Mouse (Mus musculus) neural tube, embryonic 15.5 days (tissue): ENCODE results near the gene Prrt1. TPM values are rescaled to one million over a fixed set of nuclear protein-coding genes. Genes with fewer than 3 reads are reported as not detected.

Experiments
- ATAC-seq: fragments of 200-750 bp; cut with Nextera tagmentation; 2 replicates; pipeline ENCODE4 v1.8.0; 2017; ENCODE audit warnings: mild to moderate bottlenecking, moderate TSS enrichment, moderate library complexity; ENCODE audit not compliant: low FRiP score
- H3K27ac ChIP-seq: fragments of 300-500 bp; sonication (generic); replicated peaks from 2 replicates; pipeline ENCODE4 v1.5.1; 2015; ENCODE audit warnings: mild to moderate bottlenecking, inconsistent platforms
- H3K27me3 ChIP-seq: fragments of 300-500 bp; sonication (generic); replicated peaks from 2 replicates; pipeline ENCODE4 v1.6.1; 2015; ENCODE audit warnings: inconsistent platforms
- H3K36me3 ChIP-seq: fragments of 300-500 bp; sonication (generic); 2 replicates; pipeline ENCODE4 v1.6.1; 2015; ENCODE audit warnings: inconsistent platforms
- H3K4me1 ChIP-seq: fragments of 300-500 bp; sonication (generic); 2 replicates; pipeline ENCODE4 v1.6.1; 2015; ENCODE audit warnings: inconsistent platforms
- H3K4me2 ChIP-seq: fragments of 300-500 bp; sonication (generic); 2 replicates; pipeline ENCODE4 v1.6.1; 2015; ENCODE audit warnings: inconsistent platforms, mild to moderate bottlenecking, moderate library complexity
- H3K4me3 ChIP-seq: fragments of 300-500 bp; sonication (generic); replicated peaks from 2 replicates; pipeline ENCODE4 v1.5.1; 2015; ENCODE audit warnings: mild to moderate bottlenecking, inconsistent platforms
- H3K9ac ChIP-seq: fragments of 300-500 bp; sonication (generic); replicated peaks from 2 replicates; pipeline ENCODE4 v1.6.1; 2015; ENCODE audit warnings: mild to moderate bottlenecking, inconsistent platforms
- H3K9me3 ChIP-seq: fragments of 300-500 bp; sonication (generic); replicated peaks from 2 replicates; pipeline ENCODE4 v1.6.1; 2016; ENCODE audit warnings: inconsistent platforms
- WGBS: fragments of 180-500 bp; shearing (Covaris S2); methylation state at CpG from one replicate; pipeline ENCODE4 v1.1.7; 2015; ENCODE audit warnings: mixed read lengths; 5-methylcytosine and 5-hydroxymethylcytosine counted together
- polyA plus RNA-seq: library from polyadenylated mRNA; unstranded; fragments of >200 nt; fragmentation: Nextera tagmentation; extraction: Ambion mirVana; gene quantifications from 2 replicates; pipeline ENCODE4 v1.2.1, GENCODE M21; 2015

Gene Prrt1
- polyA plus RNA-seq, 1 experiment from 2014 or later: 6.3 TPM

- H3K9me3 ChIP-seq: no peaks in the 10 kb centered on the region
- no peaks in the 10 kb centered on the region for H3K27me3 ChIP-seq
- H3K4me1 ChIP-seq: peaks cover 9% of the 10 kb centered on the region
- no peak for ATAC-seq
- no peak overlapping the region for H3K4me2 ChIP-seq
- no peak overlapping the region for H3K4me3 ChIP-seq
- peaks cover 48% of the 10 kb centered on the region for H3K36me3 ChIP-seq
- no peak overlapping the region for H3K9ac ChIP-seq
- H3K27ac ChIP-seq: no peak overlapping the region
- 74% methylated on average over 8 of the region's 8 CpGs for WGBS
These were observed 8.3 kb upstream of the Prrt1 start for GRCm38 (mm10) chr17:34621006-34621405.

GRCm38 (mm10) chr17:34623161-34623560, 6.2 kb upstream of the Prrt1 start:
- Histone ChIP-seq H3K4me1 (peaks cover 22% of the 10 kb centered on the region), H3K9ac (no peak overlapping the region), H3K27me3 (no peaks in the 10 kb centered on the region), H3K4me3 (no peak overlapping the region), H3K27ac (no peak overlapping the region), H3K9me3 (no peaks in the 10 kb centered on the region), H3K36me3 (peaks cover 33% of the 10 kb centered on the region), H3K4me2 (no peak overlapping the region)
- WGBS: 87% methylated on average over 9 of the region's 9 CpGs
- no peak for ATAC-seq

- H3K9me3 ChIP-seq: no peaks in the 10 kb centered on the region
- H3K4me1 ChIP-seq: peaks cover 40% of the 10 kb centered on the region
- H3K27me3 ChIP-seq: no peaks in the 10 kb centered on the region; the same call in 1 of the 2 replicates
- no peak for ATAC-seq
- no peak overlapping the region for H3K27ac ChIP-seq
- H3K9ac ChIP-seq: no peak overlapping the region
- H3K4me2 ChIP-seq: no peak overlapping the region
- 95% methylated on average over 3 of the region's 3 CpGs for WGBS
- peaks cover 27% of the 10 kb centered on the region for H3K36me3 ChIP-seq
- H3K4me3 ChIP-seq: no peak overlapping the region
These were observed 4.4 kb upstream of the Prrt1 start for GRCm38 (mm10) chr17:34624981-34625380.

GRCm38 (mm10) chr17:34626062-34626772, 3.1 kb upstream of the Prrt1 start:
- H3K9ac ChIP-seq: peak overlapping the region; percentile 70

GRCm38 (mm10) chr17:34626773-34627092, 2.6 kb upstream of the Prrt1 start:
- peak overlapping the region; percentile 78 for H3K4me3 ChIP-seq
- peaks cover 10% of the 10 kb centered on the region; the same call in 1 of the 2 replicates for H3K27me3 ChIP-seq
- peak; percentile 46 for ATAC-seq
- 0% methylated on average over 18 of the region's 18 CpGs for WGBS
- peak overlapping the region; percentile 93 for H3K27ac ChIP-seq
- H3K9ac ChIP-seq: peak overlapping the region; percentile 70
- H3K9me3 ChIP-seq: no peaks in the 10 kb centered on the region
- H3K4me2 ChIP-seq: peak overlapping the region; percentile 90
- peaks cover 57% of the 10 kb centered on the region for H3K4me1 ChIP-seq
- peaks cover 21% of the 10 kb centered on the region for H3K36me3 ChIP-seq

More at GRCm38 (mm10) chr17:34626062-34626772, 3.1 kb upstream of the Prrt1 start:
- Histone ChIP-seq H3K4me2 (peak overlapping the region; percentile 90), H3K4me3 (peak overlapping the region; percentile 78), H3K27ac (peak overlapping the region; percentile 93), H3K4me1 (peaks cover 52% of the 10 kb centered on the region), H3K9me3 (no peaks in the 10 kb centered on the region), H3K36me3 (peaks cover 21% of the 10 kb centered on the region), H3K27me3 (peaks cover 5% of the 10 kb centered on the region; the same call in 1 of the 2 replicates)
- 53% methylated on average over 16 of the region's 16 CpGs for WGBS
- ATAC-seq: no peak

- Histone ChIP-seq H3K27me3 (peaks cover 10% of the 10 kb centered on the region; the same call in 1 of the 2 replicates), H3K27ac (peak overlapping the region; percentile 93), H3K9ac (peak overlapping the region; percentile 70), H3K4me3 (peak overlapping the region; percentile 78), H3K4me1 (peaks cover 63% of the 10 kb centered on the region), H3K9me3 (no peaks in the 10 kb centered on the region), H3K36me3 (peaks cover 17% of the 10 kb centered on the region), H3K4me2 (peak overlapping the region; percentile 90)
- WGBS: under 1% methylated on average over 43 of the region's 45 CpGs
- ATAC-seq: peak; percentile 77
These were observed 2.0 kb upstream of the Prrt1 start for GRCm38 (mm10) chr17:34627093-34627942.

GRCm38 (mm10) chr17:34627943-34628643, 1.2 kb upstream of the Prrt1 start, which contains the start of gene Ppt2:
Gene Ppt2, minus strand, starts transcription at chr17:34628510.
- Histone ChIP-seq H3K9me3 (no peaks in the 10 kb centered on the region), H3K36me3 (peaks cover 9% of the 10 kb centered on the region; the same call in 1 of the 2 replicates), H3K4me1 (peaks cover 69% of the 10 kb centered on the region), H3K4me2 (peak within 1 kb of the TSS; percentile 90), H3K9ac (peak within 1 kb of the TSS; percentile 70), H3K27me3 (peaks cover 10% of the 10 kb centered on the region; the same call in 1 of the 2 replicates), H3K27ac (peak within 1 kb of the TSS; percentile 93), H3K4me3 (peak within 1 kb of the TSS; percentile 78)
- 6% methylated on average over 29 of the region's 29 CpGs for WGBS
- ATAC-seq: peak; percentile 3; the same call in 1 of the 2 replicates

GRCm38 (mm10) chr17:34628644-34628967, 727 bp upstream of the Prrt1 start:
- H3K4me2 ChIP-seq: peak overlapping the region; percentile 90
- peaks cover 13% of the 10 kb centered on the region for H3K27me3 ChIP-seq
- 20% methylated on average over 5 of the region's 5 CpGs for WGBS
- H3K4me3 ChIP-seq: peak overlapping the region; percentile 78
- no peak for ATAC-seq
- peaks cover 4% of the 10 kb centered on the region; the same call in 1 of the 2 replicates for H3K36me3 ChIP-seq
- peak overlapping the region; percentile 44; the same call in 1 of the 2 replicates for H3K9ac ChIP-seq
- H3K4me1 ChIP-seq: peaks cover 69% of the 10 kb centered on the region
- no peaks in the 10 kb centered on the region for H3K9me3 ChIP-seq
- H3K27ac ChIP-seq: peak overlapping the region; percentile 93

GRCm38 (mm10) chr17:34629796-34630603, 667 bp downstream of the Prrt1 start:
- H3K9ac ChIP-seq: peak overlapping the region; percentile 44
- H3K4me1 ChIP-seq: peaks cover 69% of the 10 kb centered on the region
- H3K4me2 ChIP-seq: peak overlapping the region; percentile 90
- 15% methylated on average over 12 of the region's 12 CpGs for whole genome bisulfite sequencing
- peak overlapping the region; percentile 78 for H3K4me3 ChIP-seq
- ATAC-seq: no peak
- H3K27ac ChIP-seq: 0 out of 2 replicates have a peak overlapping the region, but pooled peaks have one; percentile 93
- no peaks in the 10 kb centered on the region for H3K9me3 ChIP-seq
- H3K36me3 ChIP-seq: no peaks in the 10 kb centered on the region
- H3K27me3 ChIP-seq: peaks cover 14% of the 10 kb centered on the region

GRCm38 (mm10) chr17:34630761-34631301, 1.5 kb downstream of the Prrt1 start:
- Histone ChIP-seq H3K4me1 (peaks cover 62% of the 10 kb centered on the region), H3K4me2 (peak overlapping the region; percentile 90), H3K9ac (peak overlapping the region; percentile 42), H3K27me3 (peaks cover 19% of the 10 kb centered on the region), H3K9me3 (no peaks in the 10 kb centered on the region), H3K27ac (no peak overlapping the region), H3K36me3 (no peaks in the 10 kb centered on the region), H3K4me3 (peak overlapping the region; percentile 78)
- no peak for ATAC-seq
- WGBS: 2% methylated on average over 45 of the region's 48 CpGs
